ENCODE assay signal across 21 mouse cellular contexts in the genomic region with DNA sequence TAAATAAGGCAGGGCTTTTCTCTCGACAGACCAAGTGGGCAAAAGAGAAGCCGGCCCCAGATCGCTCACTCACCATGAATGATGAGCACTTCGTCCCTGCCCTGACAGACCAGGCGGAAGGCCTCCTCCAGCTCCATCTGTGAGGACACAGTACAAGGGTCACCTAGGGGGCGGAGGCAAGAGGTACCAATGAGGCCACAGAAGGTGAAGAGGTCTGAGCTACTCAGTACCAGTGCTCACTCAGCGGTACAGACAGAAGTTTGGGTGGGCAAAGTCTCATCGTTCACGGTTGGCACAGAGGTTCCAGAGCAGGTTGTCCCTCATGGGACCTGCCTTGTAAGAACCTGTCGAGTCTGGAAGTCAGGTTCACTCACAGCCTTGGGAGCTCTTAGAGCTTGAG. TPM values are rescaled to one million over a fixed set of nuclear protein-coding genes. Genes with fewer than 3 reads are reported as not detected.
DNase-seq lines count a peak whose midpoint lies in the region; ATAC-seq and TF ChIP-seq lines count a peak whose summit lies in the region.
"Had no signal": no experiment of that assay in that cellular context is flagged by ENCODE, and none has a peak within 500 bp of the region (broad histone marks: within the 10 kb centered on the region; RNA-seq: fewer than 3 reads in every experiment).

No protein-coding gene starts in this region.

- TF ChIP-seq CTCF in liver, adult 2 months (IDR thresholded peaks at IDR 0.05; ENCODE audit: low read depth, low read length): no peak

- no peak overlapping the region for H3K9ac ChIP-seq in liver, adult 2 months (ENCODE audit: low read depth, low read length)
- H3K9ac ChIP-seq in liver, embryonic 11.5 days (ENCODE audit: low read depth, low read length): no peak overlapping the region
- H3K9ac ChIP-seq: forebrain, embryonic 13.5 days; heart, embryonic 12.5 days had no signal

- H3K4me3 ChIP-seq in liver, adult 2 months (ENCODE audit: insufficient read depth, low read depth, low read length): no peak overlapping the region
- no peak overlapping the region for H3K4me3 ChIP-seq in liver, embryonic 11.5 days (ENCODE audit: low read depth, low read length)
- H3K4me3 ChIP-seq: embryonic facial prominence, embryonic 10.5 days; forebrain, embryonic 13.5 days; gastrocnemius, adult 2 months; heart, embryonic 12.5 days; hindbrain, embryonic 10.5 days had no signal

- H3K4me2 ChIP-seq in liver, embryonic 11.5 days: no peak overlapping the region
- H3K4me2 ChIP-seq: forebrain, embryonic 13.5 days; heart, embryonic 12.5 days had no signal

- peaks cover 8% of the 10 kb centered on the region; the same call in 1 of the 2 replicates for H3K4me1 ChIP-seq in liver, adult 2 months (ENCODE audit: control insufficient read depth, insufficient read depth, low read length)
- H3K4me1 ChIP-seq in liver, embryonic 11.5 days (replicated peaks; ENCODE audit: control insufficient read depth, insufficient read depth, low read length): no peaks in the 10 kb centered on the region

- no peaks in the 10 kb centered on the region for H3K9me3 ChIP-seq in liver, embryonic 11.5 days (ENCODE audit: control insufficient read depth, low read length)
- H3K9me3 ChIP-seq: embryonic facial prominence, embryonic 10.5 days; forebrain, embryonic 13.5 days; heart, embryonic 12.5 days; hindbrain, embryonic 10.5 days had no signal

- H3K27ac ChIP-seq in liver, adult 2 months (replicated peaks; ENCODE audit: insufficient read depth, low read depth, low read length): no peak overlapping the region
- no peak overlapping the region for H3K27ac ChIP-seq in liver, embryonic 11.5 days (ENCODE audit: low read depth, low read length)
- H3K27ac ChIP-seq: embryonic facial prominence, embryonic 10.5 days; forebrain, embryonic 13.5 days; gastrocnemius, adult 2 months; hindbrain, embryonic 10.5 days had no signal

- H3K27me3 ChIP-seq in liver, adult 2 months (ENCODE audit: control insufficient read depth, insufficient read depth, low read length): no peaks in the 10 kb centered on the region
- H3K27me3 ChIP-seq in liver, embryonic 11.5 days (replicated peaks; ENCODE audit: control insufficient read depth, insufficient read depth, low read length): peaks cover 34% of the 10 kb centered on the region

- DNase-seq in liver, adult 2 months (ENCODE audit: extremely low read depth, low read depth, low spot score): peak; percentile 24
- no peak for DNase-seq in liver, embryonic 11.5 days (ENCODE audit: low spot score)
- DNase-seq in kidney, postnatal 10 days: peak; percentile 67
- DNase-seq in kidney, postnatal 4 days: peak; percentile 28 to 56
- no peak for DNase-seq in right cerebral cortex, postnatal 36 days (ENCODE audit: low spot score in 2 of 2)
- DNase-seq in ovary, adult 18-20 months (ENCODE audit: low spot score): no peak
- DNase-seq: adrenal gland, adult 2 months; adrenal gland, postnatal 25 days; cerebellum, adult 18-20 months; cerebellum, postnatal 10 days; gastrocnemius, adult 2 months; gastrocnemius, postnatal 25 days had no signal

- peaks cover 2% of the 10 kb centered on the region; the same call in 1 of the 2 replicates for H3K36me3 ChIP-seq in liver, adult 2 months (ENCODE audit: control insufficient read depth, insufficient read depth, low read length)
- H3K36me3 ChIP-seq in liver, embryonic 11.5 days (ENCODE audit: control insufficient read depth, insufficient read depth, low read length): no peaks in the 10 kb centered on the region
- H3K36me3 ChIP-seq: embryonic facial prominence, embryonic 10.5 days; heart, embryonic 12.5 days; hindbrain, embryonic 10.5 days had no signal

- no peak for ATAC-seq in liver, embryonic 11.5 days (replicated peaks; ENCODE audit: low FRiP score)
- ATAC-seq: forebrain, embryonic 13.5 days had no signal

- H3K79me2 ChIP-seq in liver, adult 2 months (ENCODE audit: control insufficient read depth, insufficient read depth, low read length): peaks cover 3% of the 10 kb centered on the region; the same call in 1 of the 2 replicates

- 60% methylated on average over 10 of the region's 10 CpGs for WGBS in liver, adult 2 months
- 84% methylated on average over 10 of the region's 10 CpGs for WGBS in liver, embryonic 11.5 days

- no peak for TF ChIP-seq POLR2A in liver, adult 2 months (IDR thresholded peaks at IDR 0.05; ENCODE audit: extremely low read depth, insufficient read depth, low read length)

RNA-seq across cellular contexts. Expression of a gene that starts 4.8 kb away (rescaled TPM):
- total RNA-seq in liver, adult 2 months (2014; rRNA removed): 13.8 and 18.3 TPM in 2 replicates
- 11.4 and 11.6 TPM in 2 replicates for polyA plus RNA-seq in liver, adult 2 months (2012; rRNA removed)
- 5.1 and 6.8 TPM in 2 replicates for polyA plus RNA-seq in liver, embryonic 11.5 days (2014; fragmentation: Nextera tagmentation; extraction: Ambion mirVana)
- total RNA-seq: granulocyte monocyte progenitor cell, adult 5-6 weeks had no signal

RNA-seq across cellular contexts. Expression of a gene that starts 41.6 kb away (rescaled TPM):
- total RNA-seq in liver, adult 2 months (2014; rRNA removed): under 0.01 and 0.20 TPM in 2 replicates
- 0.04 and 0.11 TPM in 2 replicates for polyA plus RNA-seq in liver, adult 2 months (2012; rRNA removed)
- polyA plus RNA-seq in liver, embryonic 11.5 days (2014; fragmentation: Nextera tagmentation; extraction: Ambion mirVana): not detected in 2 replicates
- total RNA-seq: adrenal gland, adult 2 months; adrenal gland, postnatal 25 days; ES-E14; granulocyte monocyte progenitor cell, adult 5-6 weeks; heart, adult 8-10 months; heart, postnatal 25 days had no signal
- polyA plus RNA-seq: embryonic facial prominence, embryonic 10.5 days; embryonic facial prominence, embryonic 14.5 days; heart, embryonic 12.5 days; hindbrain, embryonic 10.5 days had no signal

RNA-seq across cellular contexts. Expression of a gene that starts 52.6 kb away (rescaled TPM):
- 0.09 and 0.27 TPM in 2 replicates for total RNA-seq in liver, adult 2 months (2014; rRNA removed)
- polyA plus RNA-seq in liver, adult 2 months (2012; rRNA removed): 0.06 TPM in 2 replicates
- 0.90 and 1.1 TPM in 2 replicates for polyA plus RNA-seq in liver, embryonic 11.5 days (2014; fragmentation: Nextera tagmentation; extraction: Ambion mirVana)
- total RNA-seq: granulocyte monocyte progenitor cell, adult 5-6 weeks had no signal

Comparison
In these comparisons a context has a peak if more than half of its experiments do, and no peak if none do; other contexts are left out.
1. DNase-seq: peak in liver, adult 2 months (single experiment), kidney, postnatal 10 days (single experiment) and kidney, postnatal 4 days (2 of 2); none in liver, embryonic 11.5 days (single experiment), right cerebral cortex, postnatal 36 days (0 of 2) and ovary, adult 18-20 months (single experiment).